Mouse (Mus musculus): ENCODE measurements at regions not wholly inside any gene's neighbourhood (a gene's known extent, or its start where the extent isn't known, plus 50 kb on each side); places are given as distances from the start of the nearest gene placed in this dataset.
A peak's percentile ranks its signal among the peaks of the same experiment; 100 is the strongest.

- no peaks in the 10 kb centered on the region for H3K9me3 ChIP-seq (ENCODE audit: control insufficient read depth, low read length)
- no peak for ATAC-seq
- H3K4me1 ChIP-seq (ENCODE audit: control insufficient read depth, insufficient read depth, low read depth, low read length): peaks cover 3% of the 10 kb centered on the region; the same call in 1 of the 2 replicates
- H3K4me2 ChIP-seq (ENCODE audit: low read length): no peak overlapping the region
- no peaks in the 10 kb centered on the region for H3K36me3 ChIP-seq (ENCODE audit: control insufficient read depth, insufficient read depth, low read length)
- no peak overlapping the region for H3K27ac ChIP-seq (ENCODE audit: low read depth, low read length)
- no peaks in the 10 kb centered on the region for H3K27me3 ChIP-seq (replicated peaks; ENCODE audit: control insufficient read depth, insufficient read depth, low read length)
- 67% methylated on average over 1 of the region's 1 CpGs for WGBS
- no peak overlapping the region for H3K4me3 ChIP-seq (ENCODE audit: low read length)
- H3K9ac ChIP-seq (ENCODE audit: low read depth, low read length): no peak overlapping the region
Observed at GRCm38 (mm10) chr12:78087921-78088320, 106.1 kb upstream of the Gm6657 start.

GRCm38 (mm10) chr12:78094471-78094870 is 99.6 kb upstream of the Gm6657 start:
- Histone ChIP-seq H3K27ac (ENCODE audit: low read depth, low read length) (no peak overlapping the region), H3K36me3 (ENCODE audit: control insufficient read depth, insufficient read depth, low read length) (no peaks in the 10 kb centered on the region), H3K4me1 (ENCODE audit: control insufficient read depth, insufficient read depth, low read depth, low read length) (peaks cover 6% of the 10 kb centered on the region), H3K27me3 (replicated peaks; ENCODE audit: control insufficient read depth, insufficient read depth, low read length) (no peaks in the 10 kb centered on the region), H3K4me2 (ENCODE audit: low read length) (no peak overlapping the region), H3K9ac (ENCODE audit: low read depth, low read length) (no peak overlapping the region), H3K9me3 (ENCODE audit: control insufficient read depth, low read length) (no peaks in the 10 kb centered on the region), H3K4me3 (ENCODE audit: low read length) (no peak overlapping the region)
- ATAC-seq: no peak
- 87% methylated on average over 4 of the region's 4 CpGs for WGBS

GRCm38 (mm10) chr12:78095352-78095751 is 98.7 kb upstream of the Gm6657 start:
- Histone ChIP-seq H3K27ac (ENCODE audit: low read depth, low read length) (no peak overlapping the region), H3K4me3 (ENCODE audit: low read length) (no peak overlapping the region), H3K4me1 (ENCODE audit: control insufficient read depth, insufficient read depth, low read depth, low read length) (peaks cover 9% of the 10 kb centered on the region), H3K4me2 (ENCODE audit: low read length) (no peak overlapping the region), H3K9ac (ENCODE audit: low read depth, low read length) (no peak overlapping the region), H3K9me3 (ENCODE audit: control insufficient read depth, low read length) (no peaks in the 10 kb centered on the region), H3K36me3 (ENCODE audit: control insufficient read depth, insufficient read depth, low read length) (no peaks in the 10 kb centered on the region), H3K27me3 (replicated peaks; ENCODE audit: control insufficient read depth, insufficient read depth, low read length) (no peaks in the 10 kb centered on the region)
- WGBS: 70% methylated on average over 2 of the region's 2 CpGs
- no peak for ATAC-seq

- no peaks in the 10 kb centered on the region for H3K36me3 ChIP-seq (ENCODE audit: control insufficient read depth, insufficient read depth, low read length)
- ATAC-seq: no peak
Observed at GRCm38 (mm10) chr12:78095916-78096315, 98.1 kb upstream of the Gm6657 start.

GRCm38 (mm10) chr12:78097119-78097518 is 96.9 kb upstream of the Gm6657 start:
- ATAC-seq: no peak
- Histone ChIP-seq H3K4me2 (ENCODE audit: low read length) (no peak overlapping the region), H3K27ac (ENCODE audit: low read depth, low read length) (no peak overlapping the region), H3K4me1 (ENCODE audit: control insufficient read depth, insufficient read depth, low read depth, low read length) (peaks cover 9% of the 10 kb centered on the region), H3K27me3 (replicated peaks; ENCODE audit: control insufficient read depth, insufficient read depth, low read length) (no peaks in the 10 kb centered on the region), H3K9ac (ENCODE audit: low read depth, low read length) (no peak overlapping the region), H3K4me3 (ENCODE audit: low read length) (no peak overlapping the region), H3K36me3 (ENCODE audit: control insufficient read depth, insufficient read depth, low read length) (no peaks in the 10 kb centered on the region), H3K9me3 (ENCODE audit: control insufficient read depth, low read length) (no peaks in the 10 kb centered on the region)
- 37% methylated on average over 1 of the region's 1 CpGs for WGBS

More at GRCm38 (mm10) chr12:78095916-78096315, 98.1 kb upstream of the Gm6657 start:
- WGBS: 85% methylated on average over 2 of the region's 2 CpGs
- peaks cover 9% of the 10 kb centered on the region for H3K4me1 ChIP-seq (ENCODE audit: control insufficient read depth, insufficient read depth, low read depth, low read length)
- H3K4me2 ChIP-seq (ENCODE audit: low read length): no peak overlapping the region
- no peaks in the 10 kb centered on the region for H3K27me3 ChIP-seq (replicated peaks; ENCODE audit: control insufficient read depth, insufficient read depth, low read length)
- no peak overlapping the region for H3K9ac ChIP-seq (ENCODE audit: low read depth, low read length)
- H3K4me3 ChIP-seq (ENCODE audit: low read length): no peak overlapping the region
- H3K27ac ChIP-seq (ENCODE audit: low read depth, low read length): no peak overlapping the region
- no peaks in the 10 kb centered on the region for H3K9me3 ChIP-seq (ENCODE audit: control insufficient read depth, low read length)

- H3K27ac ChIP-seq (ENCODE audit: low read depth, low read length): no peak overlapping the region
- 77% methylated on average over 2 of the region's 2 CpGs for WGBS
- no peak overlapping the region for H3K9ac ChIP-seq (ENCODE audit: low read depth, low read length)
- no peak overlapping the region for H3K4me3 ChIP-seq (ENCODE audit: low read length)
- no peaks in the 10 kb centered on the region for H3K27me3 ChIP-seq (replicated peaks; ENCODE audit: control insufficient read depth, insufficient read depth, low read length)
- no peak for ATAC-seq
- H3K4me1 ChIP-seq (ENCODE audit: control insufficient read depth, insufficient read depth, low read depth, low read length): peaks cover 9% of the 10 kb centered on the region
- H3K9me3 ChIP-seq (ENCODE audit: control insufficient read depth, low read length): no peaks in the 10 kb centered on the region
- H3K36me3 ChIP-seq (ENCODE audit: control insufficient read depth, insufficient read depth, low read length): no peaks in the 10 kb centered on the region
- no peak overlapping the region for H3K4me2 ChIP-seq (ENCODE audit: low read length)
Observed at GRCm38 (mm10) chr12:78097692-78098091, 96.3 kb upstream of the Gm6657 start.

- Histone ChIP-seq H3K4me3 (ENCODE audit: low read length) (no peak overlapping the region), H3K27ac (ENCODE audit: low read depth, low read length) (peak overlapping the region; percentile 48), H3K9ac (ENCODE audit: low read depth, low read length) (0 out of 2 replicates have a peak overlapping the region, but pooled peaks have one; percentile 6), H3K4me2 (ENCODE audit: low read length) (peak overlapping the region; percentile 13; the same call in 1 of the 2 replicates), H3K36me3 (ENCODE audit: control insufficient read depth, insufficient read depth, low read length) (no peaks in the 10 kb centered on the region), H3K9me3 (ENCODE audit: control insufficient read depth, low read length) (no peaks in the 10 kb centered on the region), H3K27me3 (replicated peaks; ENCODE audit: control insufficient read depth, insufficient read depth, low read length) (no peaks in the 10 kb centered on the region), H3K4me1 (ENCODE audit: control insufficient read depth, insufficient read depth, low read depth, low read length) (peaks cover 9% of the 10 kb centered on the region)
- peak; percentile 89 for ATAC-seq
- WGBS: 40% methylated on average over 9 of the region's 9 CpGs
Observed at GRCm38 (mm10) chr12:78098765-78099194, 95.3 kb upstream of the Gm6657 start.

- peaks cover 9% of the 10 kb centered on the region for H3K4me1 ChIP-seq (ENCODE audit: control insufficient read depth, insufficient read depth, low read depth, low read length)
- 57% methylated on average over 4 of the region's 4 CpGs for WGBS
- peak; percentile 68; the same call in 1 of the 2 replicates for ATAC-seq
- H3K4me3 ChIP-seq (ENCODE audit: low read length): no peak overlapping the region
- H3K4me2 ChIP-seq (ENCODE audit: low read length): no peak overlapping the region
- no peak overlapping the region; the same call in 1 of the 2 replicates for H3K27ac ChIP-seq (ENCODE audit: low read depth, low read length)
- no peaks in the 10 kb centered on the region for H3K27me3 ChIP-seq (replicated peaks; ENCODE audit: control insufficient read depth, insufficient read depth, low read length)
- no peaks in the 10 kb centered on the region for H3K9me3 ChIP-seq (ENCODE audit: control insufficient read depth, low read length)
- no peak overlapping the region for H3K9ac ChIP-seq (ENCODE audit: low read depth, low read length)
- H3K36me3 ChIP-seq (ENCODE audit: control insufficient read depth, insufficient read depth, low read length): no peaks in the 10 kb centered on the region
Observed at GRCm38 (mm10) chr12:78099761-78100160, 94.3 kb upstream of the Gm6657 start.

GRCm38 (mm10) chr12:78100756-78101155 is 93.3 kb upstream of the Gm6657 start:
- Histone ChIP-seq H3K36me3 (ENCODE audit: control insufficient read depth, insufficient read depth, low read length) (no peaks in the 10 kb centered on the region), H3K9ac (ENCODE audit: low read depth, low read length) (no peak overlapping the region), H3K27me3 (replicated peaks; ENCODE audit: control insufficient read depth, insufficient read depth, low read length) (no peaks in the 10 kb centered on the region), H3K9me3 (ENCODE audit: control insufficient read depth, low read length) (no peaks in the 10 kb centered on the region), H3K27ac (ENCODE audit: low read depth, low read length) (no peak overlapping the region), H3K4me3 (ENCODE audit: low read length) (no peak overlapping the region), H3K4me1 (ENCODE audit: control insufficient read depth, insufficient read depth, low read depth, low read length) (peaks cover 9% of the 10 kb centered on the region), H3K4me2 (ENCODE audit: low read length) (no peak overlapping the region)
- ATAC-seq: no peak
- 93% methylated on average over 3 of the region's 3 CpGs for WGBS

GRCm38 (mm10) chr12:78109931-78110330 is 84.1 kb upstream of the Gm6657 start:
- H3K4me3 ChIP-seq (ENCODE audit: low read length): no peak overlapping the region
- no peak overlapping the region for H3K27ac ChIP-seq (ENCODE audit: low read depth, low read length)
- no peaks in the 10 kb centered on the region for H3K36me3 ChIP-seq (ENCODE audit: control insufficient read depth, insufficient read depth, low read length)
- no peak overlapping the region for H3K9ac ChIP-seq (ENCODE audit: low read depth, low read length)
- H3K27me3 ChIP-seq (replicated peaks; ENCODE audit: control insufficient read depth, insufficient read depth, low read length): no peaks in the 10 kb centered on the region
- no peak for ATAC-seq
- H3K4me1 ChIP-seq (ENCODE audit: control insufficient read depth, insufficient read depth, low read depth, low read length): no peaks in the 10 kb centered on the region
- no peak overlapping the region for H3K4me2 ChIP-seq (ENCODE audit: low read length)
- no peaks in the 10 kb centered on the region for H3K9me3 ChIP-seq (ENCODE audit: control insufficient read depth, low read length)
- WGBS: 90% methylated on average over 1 of the region's 1 CpGs

All from hindbrain, embryonic 16.5 days (tissue).